Mouse (Mus musculus) intestine, embryonic 15.5 days (tissue): ENCODE measurements around the gene Ngdn. TPM values are rescaled to one million over a fixed set of nuclear protein-coding genes. Genes with fewer than 3 reads are reported as not detected.

Experiments
- ATAC-seq: fragments of 200-750 bp; cut with Nextera tagmentation; 2 replicates; pipeline ENCODE4 v1.8.0; 2017; ENCODE audit warnings: moderate TSS enrichment, moderate library complexity
- H3K27ac ChIP-seq: fragments of 300-500 bp; sonication (generic); 2 replicates; pipeline ENCODE4 v1.5.1; 2015; ENCODE audit warnings: mild to moderate bottlenecking, inconsistent platforms
- H3K27me3 ChIP-seq: fragments of 300-500 bp; sonication (generic); replicated peaks from 2 replicates; pipeline ENCODE4 v1.6.1; 2015; ENCODE audit warnings: inconsistent platforms
- H3K36me3 ChIP-seq: fragments of 300-500 bp; sonication (generic); 2 replicates; pipeline ENCODE4 v1.6.1; 2015; ENCODE audit warnings: inconsistent platforms
- H3K4me1 ChIP-seq: fragments of 300-500 bp; sonication (generic); replicated peaks from 2 replicates; pipeline ENCODE4 v1.6.1; 2015; ENCODE audit warnings: inconsistent platforms
- H3K4me2 ChIP-seq: fragments of 300-500 bp; sonication (generic); replicated peaks from 2 replicates; pipeline ENCODE4 v1.6.1; 2015; ENCODE audit warnings: mild to moderate bottlenecking, inconsistent platforms
- H3K4me3 ChIP-seq: fragments of 300-500 bp; sonication (generic); replicated peaks from 2 replicates; pipeline ENCODE4 v1.5.1; 2015; ENCODE audit warnings: inconsistent platforms
- H3K9ac ChIP-seq: fragments of 300-500 bp; sonication (generic); 2 replicates; pipeline ENCODE4 v1.6.1; 2015; ENCODE audit warnings: inconsistent platforms
- H3K9me3 ChIP-seq: fragments of 300-500 bp; sonication (generic); 2 replicates; pipeline ENCODE4 v1.6.1; 2016; ENCODE audit warnings: inconsistent platforms
- WGBS: fragments of 180-500 bp; shearing (Covaris S2); methylation state at CpG from one replicate; pipeline ENCODE4 v1.1.7; 2015; 5-methylcytosine and 5-hydroxymethylcytosine counted together
- polyA plus RNA-seq: library from polyadenylated mRNA; unstranded; fragments of >200 nt; fragmentation: Nextera tagmentation; extraction: Ambion mirVana; gene quantifications from 2 replicates; pipeline ENCODE4 v1.2.1, GENCODE M21; 2015

Ngdn gene
- polyA plus RNA-seq, 1 experiment from 2014 or later: 84.9 TPM

DNA sequence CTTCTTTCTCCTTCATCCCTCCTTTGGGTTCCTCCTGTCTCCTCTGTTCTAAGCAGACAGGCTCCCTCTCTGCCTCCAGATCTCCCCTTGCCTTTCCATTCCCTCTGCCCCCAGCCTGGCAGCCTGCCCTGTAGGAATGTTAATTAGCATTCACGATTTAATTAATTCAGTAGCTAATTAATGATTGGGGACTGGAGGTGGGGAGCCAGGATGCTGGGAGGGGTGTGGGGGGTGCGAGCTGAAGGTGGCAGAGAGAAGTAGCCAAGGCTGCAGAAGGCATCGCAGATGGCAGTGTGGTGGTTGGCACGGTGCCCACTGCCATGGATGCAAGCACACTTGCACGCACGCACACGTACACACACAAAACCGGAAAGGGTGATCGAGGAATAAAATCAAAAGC, 37.2 kb downstream of the Ngdn start:
- Histone ChIP-seq H3K9me3 (no peaks in the 10 kb centered on the region), H3K27me3 (no peaks in the 10 kb centered on the region), H3K27ac (no peak overlapping the region), H3K36me3 (no peaks in the 10 kb centered on the region), H3K4me1 (no peaks in the 10 kb centered on the region), H3K9ac (no peak overlapping the region), H3K4me2 (no peak overlapping the region), H3K4me3 (no peak overlapping the region)
- 81% methylated on average over 9 of the region's 9 CpGs for WGBS
- ATAC-seq: no peak

DNA sequence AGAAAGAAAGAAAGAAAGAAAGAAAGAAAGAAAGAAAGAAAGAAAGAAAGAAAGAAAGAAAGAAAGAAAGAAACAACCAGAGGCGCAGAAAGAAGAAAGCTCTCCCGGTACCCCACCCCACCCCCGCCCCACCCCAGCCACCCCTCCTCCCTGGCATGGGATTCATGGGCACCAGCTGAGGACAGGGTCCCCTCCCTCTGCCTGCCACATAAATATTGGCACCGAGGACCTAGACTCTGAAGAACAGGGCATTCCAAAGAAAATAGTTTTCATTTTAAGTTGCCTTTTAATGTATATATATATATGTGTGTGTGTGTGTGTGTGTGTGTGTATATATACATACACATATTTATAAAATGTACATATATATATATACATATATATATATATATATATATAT, 37.8 kb downstream of the Ngdn start:
- no peaks in the 10 kb centered on the region for H3K27me3 ChIP-seq
- H3K9me3 ChIP-seq: no peaks in the 10 kb centered on the region
- H3K4me1 ChIP-seq: no peaks in the 10 kb centered on the region
- no peak overlapping the region for H3K4me2 ChIP-seq
- H3K27ac ChIP-seq: no peak overlapping the region
- WGBS: 74% methylated on average over 4 of the region's 4 CpGs
- H3K9ac ChIP-seq: no peak overlapping the region
- no peak overlapping the region for H3K4me3 ChIP-seq
- ATAC-seq: no peak
- H3K36me3 ChIP-seq: no peaks in the 10 kb centered on the region

DNA sequence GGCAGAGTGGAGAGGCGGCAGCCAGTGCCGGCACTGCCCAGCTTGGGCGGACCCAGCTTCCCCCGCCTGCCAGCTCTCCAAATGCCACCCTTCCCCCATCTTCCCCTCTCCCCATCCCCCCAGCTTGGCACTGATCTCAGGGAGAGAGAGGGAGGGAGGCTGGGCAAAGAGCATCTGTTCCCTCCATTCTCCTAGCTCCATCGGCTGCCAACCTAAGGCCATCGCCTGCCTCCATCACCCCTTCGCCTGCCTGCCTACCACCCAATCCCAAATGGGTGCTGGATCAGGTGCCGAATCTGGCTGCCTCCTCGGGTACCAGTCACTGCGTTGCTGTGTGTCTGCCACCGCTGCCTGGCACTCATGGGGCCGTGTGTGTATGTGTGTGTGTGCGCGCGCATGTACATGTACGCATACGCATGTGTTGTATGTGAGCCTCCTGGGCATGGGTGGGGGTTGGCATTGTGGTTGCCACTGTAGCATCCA, 38.5 kb downstream of the Ngdn start:
- Histone ChIP-seq H3K4me3 (no peak overlapping the region), H3K4me1 (no peaks in the 10 kb centered on the region), H3K9me3 (no peaks in the 10 kb centered on the region), H3K4me2 (no peak overlapping the region), H3K36me3 (no peaks in the 10 kb centered on the region), H3K27me3 (no peaks in the 10 kb centered on the region), H3K9ac (no peak overlapping the region), H3K27ac (no peak overlapping the region)
- ATAC-seq: no peak
- 82% methylated on average over 17 of the region's 17 CpGs for WGBS

DNA sequence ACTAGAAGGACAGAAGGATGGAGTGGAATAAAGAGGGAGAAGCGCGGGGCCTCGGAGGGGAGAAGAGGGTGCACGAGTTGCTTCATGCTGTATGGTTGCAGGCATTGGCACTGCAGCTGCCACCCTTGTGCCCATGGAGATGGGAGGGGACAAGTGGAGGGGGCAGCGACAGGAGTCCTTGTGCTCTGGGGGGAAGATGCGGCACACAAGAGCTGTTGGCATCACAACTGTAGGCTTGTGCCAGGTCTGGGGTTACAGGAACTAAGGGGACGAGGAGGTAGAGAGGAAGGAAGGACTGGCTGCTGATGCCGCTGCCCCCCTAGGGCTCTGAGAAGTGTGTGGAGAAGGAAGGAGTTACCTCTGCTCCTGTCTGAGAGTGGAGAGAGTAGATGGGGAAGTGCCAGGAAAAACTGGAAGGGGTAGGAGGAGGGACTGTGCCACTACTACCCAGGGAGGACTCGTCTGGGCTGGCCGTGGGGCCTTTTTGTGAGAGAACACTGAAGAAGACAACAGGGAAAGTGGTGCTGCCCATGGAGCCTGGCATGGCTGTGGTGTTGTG, 39.0 kb downstream of the Ngdn start:
- Histone ChIP-seq H3K27me3 (no peaks in the 10 kb centered on the region), H3K4me2 (no peak overlapping the region), H3K27ac (no peak overlapping the region), H3K4me3 (no peak overlapping the region), H3K9ac (no peak overlapping the region), H3K36me3 (no peaks in the 10 kb centered on the region), H3K4me1 (no peaks in the 10 kb centered on the region), H3K9me3 (no peaks in the 10 kb centered on the region)
- 82% methylated on average over 10 of the region's 10 CpGs for WGBS
- no peak for ATAC-seq

DNA sequence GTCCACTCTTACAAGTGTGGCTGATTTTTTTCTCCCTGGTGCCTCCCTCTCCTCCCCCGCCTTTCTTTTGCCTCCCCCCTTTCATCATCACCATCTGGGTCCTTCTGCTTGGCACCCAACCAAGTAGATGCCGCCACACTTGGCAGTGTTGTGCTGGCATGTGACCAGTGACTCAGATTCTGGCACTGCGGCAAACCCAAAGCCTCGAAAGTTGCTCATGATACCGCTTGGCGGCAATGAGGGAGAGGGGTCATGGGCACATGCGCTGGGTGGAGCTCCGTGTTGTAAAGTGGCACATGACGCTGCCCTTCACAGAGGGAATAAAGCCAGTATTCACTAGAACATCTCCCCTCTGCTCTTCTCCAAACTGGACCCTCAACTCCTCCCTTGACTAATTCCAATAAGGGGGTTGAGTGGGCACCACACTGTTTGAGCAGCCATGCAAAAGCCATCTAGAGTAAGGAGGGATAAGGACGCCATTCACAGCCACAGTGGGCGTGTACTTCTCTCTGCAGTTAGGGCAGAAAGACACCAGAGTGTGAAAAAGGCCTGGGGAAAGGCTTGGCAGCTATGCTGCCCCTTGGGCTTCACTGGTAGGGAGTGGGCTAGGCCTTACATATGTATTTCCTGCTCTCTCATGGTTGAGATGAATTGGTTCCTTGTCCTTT, 40.0 kb downstream of the Ngdn start:
- H3K27me3 ChIP-seq: no peaks in the 10 kb centered on the region
- no peak overlapping the region for H3K27ac ChIP-seq
- no peak for ATAC-seq
- H3K4me1 ChIP-seq: no peaks in the 10 kb centered on the region
- H3K4me2 ChIP-seq: no peak overlapping the region
- no peak overlapping the region for H3K4me3 ChIP-seq
- H3K9me3 ChIP-seq: no peaks in the 10 kb centered on the region
- no peaks in the 10 kb centered on the region for H3K36me3 ChIP-seq
- 76% methylated on average over 11 of the region's 11 CpGs for WGBS
- no peak overlapping the region for H3K9ac ChIP-seq

DNA sequence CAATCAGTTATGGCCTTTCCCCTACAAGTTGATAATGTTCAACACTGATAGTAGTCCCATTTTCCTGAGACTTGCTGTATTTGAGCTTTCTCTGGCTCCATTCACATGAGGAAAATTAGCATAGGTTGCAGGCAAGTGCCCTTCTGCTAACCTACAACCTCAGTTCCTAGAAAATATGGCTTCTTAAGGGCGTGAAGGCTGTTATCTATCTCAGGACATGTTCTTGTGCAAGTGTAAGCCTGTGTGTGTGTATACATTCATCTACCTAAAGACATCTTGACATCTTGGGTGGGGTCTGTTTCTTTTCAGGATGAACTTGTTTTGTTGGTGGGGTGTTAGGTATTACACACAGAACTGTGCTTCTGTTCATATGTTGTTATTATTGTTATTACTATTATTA, 43.8 kb downstream of the Ngdn start:
- 67% methylated on average over 1 of the region's 1 CpGs for WGBS
- Histone ChIP-seq H3K4me1 (peaks cover 6% of the 10 kb centered on the region), H3K4me2 (no peak overlapping the region), H3K27ac (no peak overlapping the region), H3K9ac (no peak overlapping the region), H3K4me3 (no peak overlapping the region), H3K27me3 (0 out of 2 replicates have a peak, but pooled peaks cover 3% of the 10 kb centered on the region), H3K36me3 (no peaks in the 10 kb centered on the region), H3K9me3 (no peaks in the 10 kb centered on the region)
- no peak for ATAC-seq

DNA sequence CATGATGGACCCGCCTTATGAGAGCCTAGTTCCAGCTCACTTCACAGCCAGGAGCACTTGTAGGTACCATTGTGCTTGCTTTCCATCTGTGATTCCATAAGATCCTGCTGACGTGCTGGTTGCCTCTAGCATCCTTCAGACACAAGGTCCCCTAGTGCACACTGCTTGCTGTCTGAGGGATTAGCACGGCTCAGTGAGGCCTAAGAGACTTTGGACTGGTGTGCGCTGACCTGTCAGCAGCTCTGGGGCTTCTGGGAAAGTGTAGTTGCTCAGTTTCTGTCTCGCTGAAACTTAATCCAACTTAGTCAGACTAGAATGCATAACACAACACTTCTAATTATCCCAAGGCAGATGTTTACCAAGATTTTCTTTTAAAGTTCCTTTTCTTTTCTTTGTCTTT, 44.7 kb downstream of the Ngdn start:
- Histone ChIP-seq H3K4me1 (peaks cover 6% of the 10 kb centered on the region), H3K9ac (no peak overlapping the region), H3K4me3 (no peak overlapping the region), H3K36me3 (no peaks in the 10 kb centered on the region), H3K27ac (no peak overlapping the region), H3K27me3 (0 out of 2 replicates have a peak, but pooled peaks cover 3% of the 10 kb centered on the region), H3K9me3 (no peaks in the 10 kb centered on the region), H3K4me2 (no peak overlapping the region)
- WGBS: 71% methylated on average over 5 of the region's 5 CpGs
- no peak for ATAC-seq

DNA sequence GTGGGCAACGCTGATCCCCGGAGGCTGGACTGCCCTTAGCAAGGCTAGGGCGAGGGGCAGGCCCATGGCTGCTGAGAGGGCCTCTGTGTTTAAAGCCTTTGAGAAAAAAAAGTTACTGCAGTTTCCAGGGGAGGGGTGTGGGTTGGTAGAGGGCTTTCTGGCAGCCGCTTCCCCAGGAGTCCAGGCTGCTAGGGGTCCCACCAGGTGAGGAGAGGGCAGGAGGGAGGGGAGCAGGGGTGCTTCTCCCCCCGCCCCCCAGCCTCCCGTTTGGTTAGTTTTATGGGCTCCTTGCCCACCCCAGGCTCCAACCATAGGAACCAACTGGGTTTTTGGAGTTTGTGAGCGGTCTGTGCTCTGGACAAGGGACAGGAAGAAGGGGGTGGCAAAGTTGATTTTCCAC, 46.6 kb downstream of the Ngdn start:
- 43% methylated on average over 7 of the region's 7 CpGs for WGBS
- no peak overlapping the region for H3K9ac ChIP-seq

DNA sequence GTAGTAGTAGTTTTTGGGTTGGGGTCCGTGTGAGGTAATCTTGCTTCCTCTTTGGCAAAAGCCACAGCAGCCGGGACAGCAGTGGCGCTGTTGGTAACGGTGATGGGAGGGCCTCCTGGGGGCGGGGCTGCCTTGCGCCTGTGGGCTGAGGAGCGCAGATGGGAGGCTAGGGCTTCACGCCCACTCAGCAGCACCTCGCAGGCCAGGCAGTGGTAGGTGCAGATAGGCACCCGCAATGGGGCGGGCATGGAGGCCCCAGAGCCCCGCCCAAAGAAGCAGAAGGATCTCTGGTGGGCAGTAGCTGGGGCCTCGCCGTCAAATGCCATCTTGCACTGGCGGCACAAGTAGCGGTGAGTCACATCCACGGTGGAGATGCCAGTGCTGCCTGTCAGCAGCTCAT, 47.4 kb downstream of the Ngdn start:
- H3K27ac ChIP-seq: no peak overlapping the region
- no peaks in the 10 kb centered on the region for H3K36me3 ChIP-seq
- no peak overlapping the region for H3K9ac ChIP-seq
- WGBS: 25% methylated on average over 17 of the region's 17 CpGs
- peaks cover 6% of the 10 kb centered on the region for H3K4me1 ChIP-seq
- H3K27me3 ChIP-seq: 0 out of 2 replicates have a peak, but pooled peaks cover 3% of the 10 kb centered on the region
- peak overlapping the region; percentile 30 for H3K4me2 ChIP-seq
- ATAC-seq: peak; percentile 83
- no peaks in the 10 kb centered on the region for H3K9me3 ChIP-seq
- H3K4me3 ChIP-seq: 0 out of 2 replicates have a peak overlapping the region, but pooled peaks have one; percentile 3

More for the DNA sequence above, 46.6 kb downstream of the Ngdn start:
- Histone ChIP-seq H3K36me3 (no peaks in the 10 kb centered on the region), H3K27me3 (0 out of 2 replicates have a peak, but pooled peaks cover 3% of the 10 kb centered on the region), H3K27ac (no peak overlapping the region), H3K9me3 (no peaks in the 10 kb centered on the region), H3K4me3 (no peak overlapping the region), H3K4me1 (peaks cover 6% of the 10 kb centered on the region), H3K4me2 (no peak overlapping the region)
- ATAC-seq: no peak

DNA sequence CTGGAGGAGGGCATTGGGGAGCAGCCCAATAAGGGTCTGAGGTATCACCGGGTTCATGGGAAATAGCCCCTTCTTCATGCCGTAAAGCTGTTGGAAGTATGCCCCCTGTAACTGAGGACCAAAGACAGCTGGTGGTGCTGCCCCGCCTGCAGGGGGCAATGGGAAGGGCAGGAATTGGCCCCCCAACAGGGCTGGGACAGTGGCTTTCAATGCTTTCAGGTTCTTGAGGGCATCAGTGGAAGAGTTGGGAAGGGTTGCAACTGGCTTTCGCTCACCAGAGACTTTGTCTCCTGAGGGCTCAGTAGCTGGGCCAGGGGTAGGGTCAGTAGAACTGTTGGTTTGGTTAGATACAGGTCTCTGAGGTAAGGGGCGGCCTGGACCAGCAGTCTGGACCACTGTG, 47.9 kb downstream of the Ngdn start:
- Histone ChIP-seq H3K36me3 (no peaks in the 10 kb centered on the region), H3K4me1 (peaks cover 6% of the 10 kb centered on the region), H3K9me3 (no peaks in the 10 kb centered on the region), H3K27me3 (0 out of 2 replicates have a peak, but pooled peaks cover 3% of the 10 kb centered on the region), H3K27ac (no peak overlapping the region), H3K9ac (no peak overlapping the region), H3K4me3 (0 out of 2 replicates have a peak overlapping the region, but pooled peaks have one; percentile 3), H3K4me2 (peak overlapping the region; percentile 30; the same call in 1 of the 2 replicates)
- whole genome bisulfite sequencing: 87% methylated on average over 5 of the region's 5 CpGs
- ATAC-seq: peak; percentile 35; the same call in 1 of the 2 replicates

DNA sequence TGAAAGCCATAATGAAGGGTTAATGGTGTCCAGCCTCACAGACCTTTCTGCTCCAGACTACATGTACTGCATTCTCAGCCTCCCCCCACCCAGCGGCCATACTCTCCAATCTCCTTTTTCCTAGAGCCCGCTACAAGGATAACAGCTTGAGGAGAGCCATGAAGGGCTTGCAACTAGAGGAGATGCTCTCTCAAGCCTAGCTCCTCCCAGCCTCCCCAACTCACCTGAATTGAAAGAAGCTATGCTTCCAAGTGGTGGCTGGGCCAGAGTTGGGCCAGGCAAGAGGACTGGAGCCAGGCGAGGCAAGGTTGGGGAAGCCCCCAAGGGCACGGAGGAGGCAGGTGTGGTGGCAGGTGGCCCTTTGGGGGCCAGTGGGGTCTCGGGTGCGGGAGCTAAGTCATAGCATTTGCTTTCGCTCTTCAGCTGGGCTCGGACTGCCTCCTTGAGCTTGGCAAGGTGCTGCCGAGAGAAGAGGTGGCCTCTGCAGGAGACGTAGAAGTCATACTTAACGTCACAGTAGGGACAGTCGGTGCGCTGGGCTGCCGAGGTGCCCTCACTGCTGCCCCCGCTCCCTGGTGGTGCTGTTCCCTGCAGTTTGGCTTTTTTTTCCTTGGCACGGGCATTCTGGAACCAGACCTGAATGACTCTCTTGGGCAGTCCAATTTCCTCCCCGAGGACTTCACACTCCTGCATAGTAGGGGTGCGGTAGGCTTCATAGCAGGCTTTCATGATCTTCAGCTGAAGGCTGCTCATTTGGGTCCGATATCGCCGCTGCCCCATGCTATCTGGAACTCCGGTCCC, 48.5 kb downstream of the Ngdn start:
- Histone ChIP-seq H3K9me3 (no peaks in the 10 kb centered on the region), H3K36me3 (no peaks in the 10 kb centered on the region), H3K27me3 (0 out of 2 replicates have a peak, but pooled peaks cover 3% of the 10 kb centered on the region), H3K9ac (no peak overlapping the region), H3K4me3 (no peak overlapping the region), H3K4me2 (no peak overlapping the region), H3K4me1 (peaks cover 6% of the 10 kb centered on the region), H3K27ac (no peak overlapping the region)
- no peak for ATAC-seq
- 89% methylated on average over 22 of the region's 22 CpGs for WGBS
